Mouse (Mus musculus) embryonic facial prominence, embryonic 14.5 days (tissue): ENCODE data around the gene Eci2. TPM values are rescaled to one million over a fixed set of nuclear protein-coding genes. Genes with fewer than 3 reads are reported as not detected.
A peak's percentile ranks its signal among the peaks of the same experiment; 100 is the strongest.
"Not testable (repeated sequence)": the region's sequence is repeated elsewhere in the genome, so short reads cannot be mapped to it uniquely, and the experiment has no call there.

ENCODE experiments used
- ATAC-seq: fragments of 200-750 bp; cut with Nextera tagmentation; 2 replicates; pipeline ENCODE4 v1.8.0; 2017; ENCODE audit warnings: low read depth, moderate number of reproducible peaks, moderate TSS enrichment
- DNase-seq: peaks from one replicate; pipeline ENCODE4 v3.0.0-alpha.2; 2015; ENCODE audit warnings: low spot score
- H3K27ac ChIP-seq: fragments of 300-500 bp; sonication (generic); replicated peaks from 2 replicates; pipeline ENCODE4 v1.5.1; 2014; ENCODE audit warnings: low read depth, mild to moderate bottlenecking, low read length, moderate library complexity
- H3K27me3 ChIP-seq: fragments of 300-500 bp; sonication (generic); replicated peaks from 2 replicates; pipeline ENCODE4 v1.6.1; 2014; ENCODE audit warnings: low read length; ENCODE audit not compliant: control insufficient read depth, insufficient read depth
- H3K36me3 ChIP-seq: fragments of 300-500 bp; sonication (generic); 2 replicates; pipeline ENCODE4 v1.6.1; 2014; ENCODE audit warnings: low read length, mixed read lengths; ENCODE audit not compliant: control insufficient read depth, insufficient read depth
- H3K4me1 ChIP-seq: fragments of 300-500 bp; sonication (generic); 2 replicates; pipeline ENCODE4 v1.6.1; 2014; ENCODE audit warnings: antibody characterized with exemption, low read length; ENCODE audit not compliant: control insufficient read depth, insufficient read depth
- H3K4me2 ChIP-seq: fragments of 300-500 bp; sonication (generic); 2 replicates; pipeline ENCODE4 v1.6.1; 2014; ENCODE audit warnings: low read depth, mild to moderate bottlenecking, low read length, moderate library complexity, mixed read lengths
- H3K4me3 ChIP-seq: fragments of 300-500 bp; sonication (generic); 2 replicates; pipeline ENCODE4 v1.5.1; 2014; ENCODE audit warnings: low read depth, mild to moderate bottlenecking, low read length
- H3K9ac ChIP-seq: fragments of 300-500 bp; sonication (generic); 2 replicates; pipeline ENCODE4 v1.6.1; 2014; ENCODE audit warnings: low read depth, mild to moderate bottlenecking, low read length, moderate library complexity, mixed read lengths
- H3K9me3 ChIP-seq: fragments of 300-500 bp; sonication (generic); 2 replicates; pipeline ENCODE4 v1.6.1; 2016; ENCODE audit warnings: low read length; ENCODE audit not compliant: control insufficient read depth
- whole genome bisulfite sequencing: fragments of 180-500 bp; shearing (Covaris S2); extraction: QIAGEN DNeasy Blood & Tissue Kit; methylation state at CpG from one replicate; pipeline ENCODE4 v1.1.7; 2014; 5-methylcytosine and 5-hydroxymethylcytosine counted together
- polyA plus RNA-seq: library from polyadenylated mRNA; unstranded; fragments of >200 nt; fragmentation: Nextera tagmentation; extraction: Ambion mirVana; gene quantifications from 2 replicates; pipeline ENCODE4 v1.2.1, GENCODE M21; 2014

Gene Eci2
- polyA plus RNA-seq, 1 experiment from 2014 or later = 129 TPM

DNA sequence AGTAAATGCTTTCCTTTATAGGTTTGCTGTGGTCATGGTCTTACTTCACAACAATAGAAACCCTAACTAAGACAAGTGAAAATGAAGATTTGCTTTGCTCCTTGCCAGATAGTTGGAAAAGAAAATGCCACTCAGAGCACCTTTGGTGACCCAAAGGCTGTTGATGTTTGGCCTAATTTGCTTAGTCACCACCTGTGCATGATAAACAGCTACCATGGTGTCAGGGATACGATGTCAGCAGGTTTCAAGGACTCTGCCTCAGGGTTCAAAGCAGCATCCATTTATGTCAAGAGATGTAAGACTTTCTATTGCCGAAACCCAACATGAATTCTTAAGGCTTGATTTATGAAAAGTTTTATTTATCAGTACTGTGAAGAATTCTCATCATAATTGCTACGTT, 49.5 kb downstream of the Eci2 start:
- H3K36me3 ChIP-seq = peaks cover 60% of the 10 kb centered on the region
- ATAC-seq (no peak), DNase-seq (no peak)
- no peaks in the 10 kb centered on the region for H3K4me1 ChIP-seq
- no peak overlapping the region for H3K27ac ChIP-seq
- no peaks in the 10 kb centered on the region for H3K9me3 ChIP-seq
- 93% methylated on average over 3 of the region's 3 CpGs for WGBS
- no peak overlapping the region for H3K4me3 ChIP-seq
- H3K9ac ChIP-seq = no peak overlapping the region
- H3K27me3 ChIP-seq = no peaks in the 10 kb centered on the region
- no peak overlapping the region for H3K4me2 ChIP-seq

DNA sequence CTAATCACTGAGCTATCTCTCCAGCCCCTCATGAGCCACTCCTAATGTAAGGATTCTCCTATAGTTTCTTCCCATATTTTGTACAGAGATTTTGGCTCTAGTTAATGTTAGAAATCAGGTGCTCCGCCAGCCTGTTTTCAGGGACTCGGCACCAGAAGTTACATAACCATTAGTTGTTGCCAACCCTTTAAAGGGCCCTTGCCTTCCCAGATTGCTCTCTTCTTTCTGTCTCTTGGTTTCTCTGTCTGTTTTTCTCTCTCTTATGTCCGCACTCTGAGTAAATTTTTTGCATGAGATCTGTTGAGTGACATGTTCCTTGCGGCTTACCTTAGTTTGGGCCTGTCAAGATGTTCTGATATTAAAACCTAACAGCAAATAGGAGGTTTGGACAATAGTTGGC, 50.8 kb downstream of the Eci2 start:
- 87% methylated on average over 4 of the region's 4 CpGs for WGBS
- Histone ChIP-seq H3K27me3 (no peaks in the 10 kb centered on the region), H3K9me3 (no peaks in the 10 kb centered on the region), H3K27ac (no peak overlapping the region), H3K36me3 (peaks cover 48% of the 10 kb centered on the region), H3K9ac (no peak overlapping the region), H3K4me3 (no peak overlapping the region), H3K4me1 (no peaks in the 10 kb centered on the region), H3K4me2 (no peak overlapping the region)
- ATAC-seq (no peak), DNase-seq (no peak)

DNA sequence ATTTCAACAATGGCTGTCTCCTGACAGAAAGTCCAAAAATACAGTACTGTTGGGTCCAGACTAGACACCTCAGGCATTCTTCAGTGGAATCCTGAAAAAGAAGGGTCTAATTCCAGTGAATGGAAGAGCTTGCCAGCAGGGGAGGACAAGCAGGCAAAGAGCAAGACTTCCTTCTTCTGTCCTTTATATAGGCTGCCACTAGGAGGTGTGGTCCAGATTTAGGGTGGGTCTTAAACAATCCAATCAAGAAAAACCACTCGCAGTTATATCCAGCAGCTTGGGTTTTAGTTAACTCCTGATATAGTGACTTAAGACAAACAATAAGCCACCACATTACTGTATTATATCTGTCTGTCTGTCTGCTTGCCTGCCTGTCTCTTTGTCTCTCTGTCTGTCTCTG, 53.1 kb downstream of the Eci2 start:
- WGBS = 63% methylated on average over 1 of the region's 1 CpGs
- DNase-seq = no peak
- H3K4me2 ChIP-seq = no peak overlapping the region
- H3K27ac ChIP-seq = no peak overlapping the region
- no peak overlapping the region for H3K9ac ChIP-seq
- H3K36me3 ChIP-seq = peaks cover 25% of the 10 kb centered on the region
- no peak overlapping the region for H3K4me3 ChIP-seq
- H3K27me3 ChIP-seq = no peaks in the 10 kb centered on the region
- H3K4me1 ChIP-seq = no peaks in the 10 kb centered on the region
- no peak for ATAC-seq
- no peaks in the 10 kb centered on the region for H3K9me3 ChIP-seq

DNA sequence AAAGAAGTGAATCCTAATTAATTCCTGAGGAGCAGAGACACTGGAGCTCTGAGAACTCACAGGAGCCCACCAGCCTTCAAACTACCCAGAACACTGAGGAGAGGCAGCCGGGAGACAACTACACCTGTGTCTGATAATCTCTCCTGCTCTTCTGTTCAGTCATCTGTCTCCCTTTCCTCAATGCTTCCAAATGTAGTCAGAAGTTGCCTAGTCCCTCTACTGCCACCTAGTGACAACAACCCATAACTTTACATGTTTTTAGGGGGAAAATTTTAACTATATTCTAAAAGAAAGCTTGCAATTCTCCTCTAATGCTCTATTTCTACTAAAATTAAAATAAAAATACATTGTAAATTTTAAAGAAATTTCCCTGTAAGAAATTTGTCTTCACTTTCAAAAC, 53.7 kb downstream of the Eci2 start:
- 33% methylated on average over 1 of the region's 1 CpGs for WGBS

DNA sequence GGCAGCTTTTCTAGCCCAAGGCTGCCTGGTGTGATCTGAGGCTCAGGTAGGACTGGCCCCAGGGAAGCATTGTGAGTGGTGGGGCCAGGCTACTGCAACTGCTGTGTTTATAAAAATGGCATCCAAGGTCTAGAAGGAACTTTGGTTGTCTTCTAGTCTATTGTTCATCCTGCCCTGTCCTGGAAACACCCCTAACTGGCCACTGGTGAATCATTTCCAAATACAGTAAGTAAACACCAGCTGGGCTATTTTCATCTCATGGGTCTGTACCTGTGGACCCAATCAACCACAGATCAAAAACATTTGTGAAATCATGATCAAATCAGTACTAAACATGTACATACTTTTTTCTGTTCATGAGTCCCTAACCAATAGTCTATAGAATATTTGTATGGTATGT, 54.4 kb downstream of the Eci2 start:
- DNase-seq, H3K4me2 ChIP-seq, H3K9me3 ChIP-seq, H3K4me3 ChIP-seq, H3K27me3 ChIP-seq, H3K27ac ChIP-seq, H3K4me1 ChIP-seq, ATAC-seq, H3K9ac ChIP-seq: not testable (repeated sequence)
- peaks cover 12% of the 10 kb centered on the region for H3K36me3 ChIP-seq

More for the DNA sequence above, 53.7 kb downstream of the Eci2 start:
- Histone ChIP-seq H3K27ac (no peak overlapping the region), H3K27me3 (no peaks in the 10 kb centered on the region), H3K4me3 (no peak overlapping the region), H3K4me2 (no peak overlapping the region), H3K9me3 (no peaks in the 10 kb centered on the region), H3K4me1 (no peaks in the 10 kb centered on the region), H3K9ac (no peak overlapping the region), H3K36me3 (peaks cover 19% of the 10 kb centered on the region)
- DNase-seq (peak; percentile 31), ATAC-seq (no peak)

DNA sequence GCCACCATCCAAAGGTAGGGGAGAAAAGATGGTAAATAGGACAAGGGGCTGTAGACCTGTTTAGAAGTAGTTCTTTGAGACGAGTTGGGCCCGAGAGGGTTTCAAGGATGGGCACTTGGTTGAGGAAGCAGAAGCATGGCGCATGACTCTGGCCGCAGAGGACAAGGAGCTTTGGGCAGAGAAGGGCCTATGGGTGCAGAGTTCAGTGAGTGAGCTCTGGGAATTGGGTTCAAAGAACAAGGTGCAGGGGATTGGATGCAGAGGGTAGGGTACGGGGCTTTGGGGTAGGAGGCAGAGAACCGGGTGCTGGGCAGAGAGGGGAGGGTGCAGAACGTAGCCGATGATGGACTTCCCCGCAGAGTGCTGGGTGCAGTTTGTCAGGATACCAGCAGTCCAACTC, 61.2 kb downstream of the Eci2 start:
- ATAC-seq = not testable (repeated sequence)
- WGBS = 67% methylated on average over 9 of the region's 9 CpGs

DNA sequence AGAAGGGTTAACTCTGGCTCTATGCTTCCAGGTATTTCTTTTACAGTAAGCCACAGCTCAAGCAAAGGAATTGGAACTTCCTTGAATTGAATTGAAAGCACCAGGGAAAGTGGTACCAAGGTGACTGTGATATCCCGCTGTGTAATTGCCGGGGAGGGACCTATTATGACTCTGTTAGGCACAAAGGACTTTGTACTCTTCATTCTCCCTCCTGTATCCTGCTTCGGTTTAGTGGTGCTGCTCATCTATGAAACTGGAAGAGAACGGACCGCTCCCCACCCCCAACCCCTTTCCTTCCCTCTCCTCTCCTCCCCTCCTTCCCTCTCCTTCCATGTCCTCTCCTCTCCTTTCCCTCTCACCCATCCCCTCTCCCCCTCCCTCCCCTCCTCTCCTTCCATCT, 62.0 kb downstream of the Eci2 start:
- Histone ChIP-seq H3K4me2 (peak overlapping the region; percentile 66), H3K4me1 (peaks cover 5% of the 10 kb centered on the region; the same call in 1 of the 2 replicates), H3K36me3 (no peaks in the 10 kb centered on the region), H3K27me3 (peaks cover 13% of the 10 kb centered on the region; the same call in 1 of the 2 replicates), H3K4me3 (peak overlapping the region; percentile 45), H3K9ac (no peak overlapping the region), H3K9me3 (no peaks in the 10 kb centered on the region), H3K27ac (no peak overlapping the region)
- no peak for ATAC-seq
- WGBS = 17% methylated on average over 5 of the region's 5 CpGs
- peak; percentile 0 for DNase-seq

More for the DNA sequence above, 61.2 kb downstream of the Eci2 start:
- not testable (repeated sequence) for H3K4me2 ChIP-seq, H3K27ac ChIP-seq, H3K4me1 ChIP-seq, H3K4me3 ChIP-seq, DNase-seq, H3K36me3 ChIP-seq, H3K9me3 ChIP-seq, H3K9ac ChIP-seq
- H3K27me3 ChIP-seq = peaks cover 13% of the 10 kb centered on the region; the same call in 1 of the 2 replicates

DNA sequence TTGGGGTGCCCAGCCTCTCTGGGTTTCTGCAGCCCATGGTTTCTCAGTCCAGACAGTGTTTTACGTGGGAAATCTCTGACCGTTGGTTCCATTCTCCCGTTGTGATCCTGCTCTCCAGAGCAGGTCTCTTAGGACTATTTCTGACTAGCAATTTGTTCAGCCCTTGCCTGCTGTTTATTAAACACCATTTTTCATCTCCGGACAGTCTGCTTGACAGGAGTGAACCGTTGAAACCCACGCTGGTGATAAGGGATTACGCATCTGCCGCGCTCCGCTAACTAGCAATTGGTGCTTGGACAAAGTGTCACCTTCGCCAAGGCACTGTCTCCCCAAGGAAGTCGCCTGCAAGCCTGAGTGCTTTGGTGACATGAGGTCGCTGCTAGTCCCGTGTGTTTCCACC, 62.5 kb downstream of the Eci2 start:
- ATAC-seq (no peak), DNase-seq (peak; percentile 5)
- H3K27ac ChIP-seq = no peak overlapping the region
- 7% methylated on average over 14 of the region's 14 CpGs for WGBS
- peak overlapping the region; percentile 45 for H3K4me3 ChIP-seq
- H3K4me2 ChIP-seq = peak overlapping the region; percentile 66
- peaks cover 5% of the 10 kb centered on the region; the same call in 1 of the 2 replicates for H3K4me1 ChIP-seq
- H3K9me3 ChIP-seq = no peaks in the 10 kb centered on the region
- no peaks in the 10 kb centered on the region for H3K36me3 ChIP-seq
- peak overlapping the region; percentile 59 for H3K9ac ChIP-seq
- peaks cover 13% of the 10 kb centered on the region; the same call in 1 of the 2 replicates for H3K27me3 ChIP-seq
